Mouse (Mus musculus) liver, embryonic 14.5 days (tissue): Measurements from ENCODE around the gene Mrpl44. TPM values are rescaled to one million over a fixed set of nuclear protein-coding genes. Genes with fewer than 3 reads are reported as not detected.

Source experiments
- ATAC-seq: fragments of 200-750 bp; cut with Nextera tagmentation; 2 replicates; pipeline ENCODE4 v1.8.0; 2017; ENCODE audit warnings: moderate number of reproducible peaks, mild to moderate bottlenecking, moderate library complexity; ENCODE audit not compliant: insufficient read depth
- DNase-seq, 3 experiments: peaks; one replicate each; pipeline ENCODE4 v3.0.0-alpha.2; 2012 to 2013; ENCODE audit warnings: low read depth in 3 of 3, low spot score in 3 of 3
- H3K27ac ChIP-seq: fragments of 300-500 bp; sonication (generic); 2 replicates; pipeline ENCODE4 v1.5.1; 2014; ENCODE audit warnings: moderate library complexity, mild to moderate bottlenecking, control low read depth, inconsistent platforms
- H3K27me3 ChIP-seq: fragments of 300-500 bp; sonication (generic); 2 replicates; pipeline ENCODE4 v1.6.1; 2014; ENCODE audit warnings: mild to moderate bottlenecking, low read length, moderate library complexity; ENCODE audit not compliant: control insufficient read depth, insufficient read depth
- H3K36me3 ChIP-seq: fragments of 300-500 bp; sonication (generic); replicated peaks from 2 replicates; pipeline ENCODE4 v1.6.1; 2014; ENCODE audit warnings: low read depth; ENCODE audit not compliant: control insufficient read depth, insufficient read depth
- H3K4me1 ChIP-seq, 2 experiments: fragments of 200-500 bp in 1 of 2; fragments of 300-500 bp in 1 of 2; sonication (generic) in 1 of 2; replicated peaks; 2 replicates each; pipeline ENCODE4 v1.6.1; 2012 to 2014; ENCODE audit warnings: antibody characterized with exemption in 1 of 2, inconsistent platforms in 1 of 2, low read length in 1 of 2; ENCODE audit not compliant: control insufficient read depth in 2 of 2, insufficient read depth in 2 of 2
- H3K4me2 ChIP-seq: fragments of 300-500 bp; sonication (generic); 2 replicates; pipeline ENCODE4 v1.6.1; 2014; ENCODE audit warnings: low read depth, mild to moderate bottlenecking, control low read depth, moderate library complexity
- H3K4me3 ChIP-seq, 2 experiments: fragments of 200-500 bp in 1 of 2; fragments of 300-500 bp in 1 of 2; sonication (generic) in 1 of 2; 2 replicates each; pipeline ENCODE4 v1.5.1; 2012 to 2014; ENCODE audit warnings: low read depth in 2 of 2, low read length in 2 of 2, mild to moderate bottlenecking in 2 of 2, control low read depth in 1 of 2, inconsistent platforms in 1 of 2, moderate library complexity in 1 of 2; ENCODE audit not compliant: insufficient read depth in 1 of 2
- H3K9ac ChIP-seq: fragments of 300-500 bp; sonication (generic); replicated peaks from 2 replicates; pipeline ENCODE4 v1.6.1; 2014; ENCODE audit warnings: mild to moderate bottlenecking, control low read depth, moderate library complexity
- H3K9me3 ChIP-seq: fragments of 300-500 bp; sonication (generic); 2 replicates; pipeline ENCODE4 v1.6.1; 2016; ENCODE audit warnings: low read length, mixed read lengths; ENCODE audit not compliant: control insufficient read depth
- CTCF ChIP-seq: IDR thresholded peaks from 2 replicates; pipeline ENCODE4 v1.5.1; 2016; ENCODE audit warnings: antibody characterized with exemption, low read depth, control low read depth
- EP300 ChIP-seq: IDR thresholded peaks from 2 replicates; pipeline ENCODE4 v1.6.1; 2016; ENCODE audit warnings: antibody characterized with exemption, low read depth
- WGBS: fragments of 180-500 bp; shearing (Covaris S2); extraction: QIAGEN DNeasy Blood & Tissue Kit; methylation state at CpG from one replicate; pipeline ENCODE4 v1.1.7; 2014; ENCODE audit not compliant: insufficient replicate concordance; 5-methylcytosine and 5-hydroxymethylcytosine counted together
- polyA plus RNA-seq, 2 experiments: library from polyadenylated mRNA; depleted of rRNA in 1 of 2; stranded (reverse) in 1 of 2; unstranded in 1 of 2; fragments of >200 nt; fragmentation: Nextera tagmentation in 1 of 2; extraction: Ambion mirVana in 1 of 2; gene quantifications; 2 replicates each; pipeline versions ENCODE4 v1.2.1 to v1.2.3; 2012 to 2014

Gene Mrpl44
- polyA plus RNA-seq, 2 experiments = 12.5 to 19.5 TPM

DNA sequence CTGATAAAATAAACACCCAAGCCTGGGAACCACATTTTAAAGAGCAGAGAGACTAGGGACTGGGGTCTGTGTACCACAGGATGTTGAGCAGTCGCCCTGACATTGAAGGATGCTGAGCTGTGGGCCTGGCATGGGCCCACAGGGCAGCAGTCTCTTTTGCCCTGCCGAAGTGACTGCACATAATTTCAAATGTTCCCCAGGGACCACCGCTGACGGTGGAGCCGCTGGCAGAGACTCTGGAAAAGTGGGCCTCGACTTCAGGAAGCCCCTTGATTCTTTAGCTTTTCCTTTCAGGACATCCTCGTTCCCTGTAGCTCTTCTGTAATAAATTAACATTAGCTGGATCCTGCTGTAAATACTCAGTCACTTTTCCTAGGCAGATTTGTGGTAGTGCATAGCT, 18.7 kb upstream of the Mrpl44 start:
- Histone ChIP-seq H3K27ac (no peak overlapping the region), H3K9ac (no peak overlapping the region), H3K27me3 (no peaks in the 10 kb centered on the region), H3K4me1 (peaks cover 8 to 19% of the 10 kb centered on the region in 2 experiments), H3K9me3 (no peaks in the 10 kb centered on the region), H3K4me2 (no peak overlapping the region), H3K36me3 (no peaks in the 10 kb centered on the region), H3K4me3 (no peak overlapping the region)
- WGBS = 56% methylated on average over 7 of the region's 7 CpGs
- ATAC-seq (no peak), DNase-seq (no peak)
- TF ChIP-seq CTCF = no peak
- no peak for TF ChIP-seq EP300

DNA sequence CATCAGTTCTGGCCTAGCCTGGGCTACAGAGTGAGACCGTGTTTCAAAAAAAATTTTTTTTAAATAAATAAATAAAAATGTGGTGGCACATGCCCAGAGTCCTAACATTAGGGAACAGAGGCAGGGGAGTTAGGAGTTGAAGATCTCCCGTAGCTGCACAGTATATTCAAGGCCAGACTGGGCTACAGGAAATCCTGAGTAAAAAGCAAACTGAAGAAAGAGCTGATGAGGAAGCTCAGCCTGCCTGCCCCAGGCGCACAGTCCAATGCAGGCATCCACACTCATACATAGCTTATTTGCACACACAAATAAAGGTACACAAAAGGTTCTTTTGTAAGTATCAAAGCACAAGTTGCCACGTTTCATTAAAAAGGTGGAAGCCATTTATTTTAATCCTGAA, 18.2 kb upstream of the Mrpl44 start:
- TF ChIP-seq EP300 = no peak
- TF ChIP-seq CTCF = no peak
- H3K4me2 ChIP-seq = no peak overlapping the region

DNA sequence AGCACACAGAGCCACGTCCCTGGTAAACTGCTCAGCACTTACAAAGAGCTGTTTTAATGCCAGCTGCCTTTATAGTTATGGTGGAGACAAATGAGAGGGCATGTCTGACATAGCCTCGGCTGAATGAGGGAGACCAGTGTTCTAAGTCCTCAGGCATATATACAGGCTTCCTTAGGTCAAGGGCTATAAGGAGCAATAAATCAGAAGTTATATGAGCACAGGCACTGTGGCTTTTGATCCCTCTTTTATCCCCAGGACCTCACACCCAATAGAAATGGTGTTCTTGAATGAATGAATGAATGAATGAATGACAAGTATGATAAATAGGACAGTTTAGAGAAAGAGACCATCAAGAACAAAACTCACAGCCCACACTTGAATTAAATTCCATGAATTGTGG, 16.8 kb upstream of the Mrpl44 start:
- Histone ChIP-seq H3K9me3 (no peaks in the 10 kb centered on the region), H3K4me1 (peaks cover 16 to 22% of the 10 kb centered on the region in 2 experiments), H3K4me2 (no peak overlapping the region), H3K9ac (no peak overlapping the region), H3K27ac (no peak overlapping the region), H3K4me3 (no peak overlapping the region), H3K27me3 (no peaks in the 10 kb centered on the region), H3K36me3 (no peaks in the 10 kb centered on the region)
- 55% methylated on average over 2 of the region's 2 CpGs for WGBS
- TF ChIP-seq EP300 (no peak), CTCF (no peak)
- ATAC-seq (no peak), DNase-seq (no peak)

More for the DNA sequence above, 18.2 kb upstream of the Mrpl44 start:
- DNase-seq (no peak), ATAC-seq (no peak)
- Histone ChIP-seq H3K4me1 (peaks cover 11 to 20% of the 10 kb centered on the region in 2 experiments), H3K9ac (no peak overlapping the region), H3K27me3 (no peaks in the 10 kb centered on the region), H3K27ac (no peak overlapping the region), H3K4me3 (no peak overlapping the region), H3K36me3 (no peaks in the 10 kb centered on the region), H3K9me3 (no peaks in the 10 kb centered on the region)
- 36% methylated on average over 4 of the region's 4 CpGs for WGBS

DNA sequence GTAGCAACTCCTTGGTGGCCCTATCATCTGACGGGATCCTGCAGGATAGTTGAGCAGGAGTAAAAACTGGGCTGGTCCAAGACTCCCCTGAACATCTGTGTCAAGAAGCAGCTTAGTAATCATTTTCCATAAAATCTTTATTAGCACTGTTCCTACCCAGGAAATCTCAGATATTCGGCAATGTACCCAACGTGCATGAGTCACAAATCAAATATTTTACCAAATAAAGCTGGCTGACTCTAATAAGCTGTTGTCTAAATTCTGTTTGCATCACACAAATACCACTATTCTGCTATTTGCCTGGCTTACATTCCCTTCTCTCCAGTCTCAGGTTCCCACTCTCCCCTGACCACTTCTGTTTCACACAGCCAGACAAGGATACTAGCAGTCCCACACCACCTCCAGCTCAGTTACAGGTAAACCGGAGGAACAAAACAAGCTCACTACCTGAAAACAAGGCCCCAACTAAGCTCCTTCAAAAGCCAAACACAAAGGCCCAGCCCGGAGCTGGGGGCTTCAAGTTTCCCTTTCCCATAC, 16.3 kb upstream of the Mrpl44 start:
- ATAC-seq (no peak), DNase-seq (no peak)
- Histone ChIP-seq H3K9ac (no peak overlapping the region), H3K36me3 (no peaks in the 10 kb centered on the region), H3K4me2 (peak overlapping the region; percentile 15; the same call in 1 of the 2 replicates), H3K27ac (no peak overlapping the region), H3K27me3 (no peaks in the 10 kb centered on the region), H3K9me3 (no peaks in the 10 kb centered on the region), H3K4me1 (peaks cover 16 to 22% of the 10 kb centered on the region in 2 experiments), H3K4me3 (no peak overlapping the region)
- TF ChIP-seq EP300 (no peak), CTCF (no peak)
- 66% methylated on average over 5 of the region's 5 CpGs for WGBS

DNA sequence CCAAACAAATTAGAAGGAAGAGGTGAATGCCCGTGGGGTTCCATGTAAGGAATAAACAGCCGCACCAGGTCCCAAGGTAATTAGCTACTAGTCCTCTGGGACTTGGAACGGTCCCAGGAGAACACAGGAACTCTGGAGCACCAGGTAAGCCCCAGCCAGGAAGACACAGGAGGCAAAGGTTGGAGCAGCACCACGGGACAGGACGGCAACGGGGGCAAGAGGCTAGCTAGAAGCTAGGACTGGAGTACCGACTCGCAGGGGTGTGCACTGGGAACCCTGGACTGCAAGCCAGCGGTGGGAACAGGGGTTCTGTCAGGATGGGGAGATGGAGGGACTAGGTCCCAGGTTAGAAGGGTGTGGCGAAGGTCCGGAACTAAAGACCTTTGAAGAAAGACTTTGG, 15.2 kb upstream of the Mrpl44 start:
- DNase-seq = no peak
- TF ChIP-seq CTCF (no peak), EP300 (no peak)
- no peak for ATAC-seq
- no peaks in the 10 kb centered on the region for H3K9me3 ChIP-seq
- H3K4me2 ChIP-seq = peak overlapping the region; percentile 86
- H3K36me3 ChIP-seq = no peaks in the 10 kb centered on the region
- 6% methylated on average over 11 of the region's 11 CpGs for WGBS
- H3K27ac ChIP-seq = no peak overlapping the region
- H3K27me3 ChIP-seq = no peaks in the 10 kb centered on the region
- peaks cover 16 to 22% of the 10 kb centered on the region in 2 experiments for H3K4me1 ChIP-seq
- peak overlapping the region; percentile 78 to 87 for H3K4me3 ChIP-seq
- H3K9ac ChIP-seq = peak overlapping the region; percentile 86
